9 mouse cellular contexts compared by ENCODE assay signal in the genomic region with DNA sequence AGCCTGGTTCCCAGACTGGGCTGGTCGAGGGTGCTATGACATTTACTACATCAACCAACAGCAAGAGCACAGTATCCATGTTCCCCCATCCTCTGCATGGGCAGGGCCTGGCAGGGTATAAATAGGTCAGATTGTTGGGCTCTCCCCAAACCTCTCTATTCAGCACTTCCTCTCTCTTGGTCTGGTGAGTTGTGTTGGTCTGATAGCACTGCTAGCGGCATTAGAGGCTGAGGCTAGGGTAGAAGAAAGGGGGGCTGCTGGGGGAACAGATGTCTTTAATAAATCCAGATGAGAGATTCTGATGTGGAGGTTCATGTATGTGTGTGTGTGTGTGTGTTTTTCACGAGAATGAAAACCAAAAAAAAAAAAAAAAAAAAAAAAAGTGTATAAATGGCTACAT. TPM values are rescaled to one million over a fixed set of nuclear protein-coding genes. Genes with fewer than 3 reads are reported as not detected.
DNase-seq lines count a peak whose midpoint lies in the region; ATAC-seq lines count a peak whose summit lies in the region.
"Had no signal": no experiment of that assay in that cellular context is flagged by ENCODE, and none has a peak within 500 bp of the region (broad histone marks: within the 10 kb centered on the region; RNA-seq: fewer than 3 reads in every experiment).

A gene (plus strand): TSS at position 149 of the 400 bp plus-strand sequence.

- no peak for DNase-seq in kidney, postnatal 36 days
- DNase-seq in urinary bladder, postnatal 10 days (ENCODE audit: low spot score): no peak
- no peak for DNase-seq in frontal cortex, postnatal 10 days (ENCODE audit: low spot score in 2 of 2)
- no peak for DNase-seq in hindbrain, embryonic 14.5 days (ENCODE audit: low spot score)

- H3K4me1 ChIP-seq in kidney, embryonic 15.5 days: peaks cover 29% of the 10 kb centered on the region
- H3K4me1 ChIP-seq in embryonic facial prominence, embryonic 15.5 days: peaks cover 76% of the 10 kb centered on the region
- peaks cover 18% of the 10 kb centered on the region for H3K4me1 ChIP-seq in intestine, embryonic 15.5 days (replicated peaks)
- 0 out of 2 replicates have a peak, but pooled peaks cover 5% of the 10 kb centered on the region for H3K4me1 ChIP-seq in hindbrain, embryonic 14.5 days (replicated peaks; ENCODE audit: control insufficient read depth, insufficient read depth, low read length)

- 47% methylated on average over 3 of the region's 3 CpGs for WGBS in kidney, embryonic 15.5 days
- WGBS in embryonic facial prominence, embryonic 15.5 days: 29% methylated on average over 3 of the region's 3 CpGs
- WGBS in intestine, embryonic 15.5 days: 47% methylated on average over 3 of the region's 3 CpGs
- WGBS in hindbrain, embryonic 14.5 days: 71% methylated on average over 3 of the region's 3 CpGs

- H3K27me3 ChIP-seq in kidney, embryonic 15.5 days: no peaks in the 10 kb centered on the region
- no peaks in the 10 kb centered on the region for H3K27me3 ChIP-seq in embryonic facial prominence, embryonic 15.5 days
- no peaks in the 10 kb centered on the region for H3K27me3 ChIP-seq in intestine, embryonic 15.5 days (replicated peaks)
- no peaks in the 10 kb centered on the region for H3K27me3 ChIP-seq in hindbrain, embryonic 14.5 days (ENCODE audit: control insufficient read depth, insufficient read depth, low read length)

- H3K4me2 ChIP-seq in kidney, embryonic 15.5 days: no peak within 1 kb of the TSS
- 0 out of 2 replicates have a peak within 1 kb of the TSS, but pooled peaks have one; percentile 6 for H3K4me2 ChIP-seq in embryonic facial prominence, embryonic 15.5 days (replicated peaks)
- no peak within 1 kb of the TSS for H3K4me2 ChIP-seq in intestine, embryonic 15.5 days (replicated peaks)
- no peak within 1 kb of the TSS for H3K4me2 ChIP-seq in hindbrain, embryonic 14.5 days (replicated peaks)

- H3K9ac ChIP-seq in kidney, embryonic 15.5 days: no peak within 1 kb of the TSS
- no peak within 1 kb of the TSS for H3K9ac ChIP-seq in embryonic facial prominence, embryonic 15.5 days
- no peak within 1 kb of the TSS for H3K9ac ChIP-seq in intestine, embryonic 15.5 days
- no peak within 1 kb of the TSS for H3K9ac ChIP-seq in hindbrain, embryonic 14.5 days

- H3K9me3 ChIP-seq in kidney, embryonic 15.5 days (replicated peaks): no peaks in the 10 kb centered on the region
- no peaks in the 10 kb centered on the region for H3K9me3 ChIP-seq in embryonic facial prominence, embryonic 15.5 days (replicated peaks)
- H3K9me3 ChIP-seq in intestine, embryonic 15.5 days: no peaks in the 10 kb centered on the region
- H3K9me3 ChIP-seq in hindbrain, embryonic 14.5 days (ENCODE audit: control insufficient read depth, low read length): no peaks in the 10 kb centered on the region

- H3K4me3 ChIP-seq in kidney, embryonic 15.5 days (replicated peaks): no peak within 1 kb of the TSS
- H3K4me3 ChIP-seq in embryonic facial prominence, embryonic 15.5 days (replicated peaks): no peak within 1 kb of the TSS
- no peak within 1 kb of the TSS for H3K4me3 ChIP-seq in intestine, embryonic 15.5 days (replicated peaks)
- no peak within 1 kb of the TSS for H3K4me3 ChIP-seq in hindbrain, embryonic 14.5 days (replicated peaks; ENCODE audit: low read length)

- ATAC-seq in kidney, embryonic 15.5 days (replicated peaks; ENCODE audit: low FRiP score): no peak
- peak; percentile 69 for ATAC-seq in CD4-positive, CD25-positive, alpha-beta regulatory T cell, adult 4 months
- ATAC-seq in embryonic facial prominence, embryonic 15.5 days (ENCODE audit: insufficient number of reproducible peaks, low FRiP score, low TSS enrichment, low read depth): peak; percentile 17; the same call in 1 of the 2 replicates
- peak; percentile 29 for ATAC-seq in intestine, embryonic 15.5 days
- ATAC-seq in hindbrain, embryonic 14.5 days (ENCODE audit: low FRiP score): no peak

- peak within 1 kb of the TSS; percentile 76 for H3K27ac ChIP-seq in kidney, embryonic 15.5 days
- peak within 1 kb of the TSS; percentile 92 for H3K27ac ChIP-seq in embryonic facial prominence, embryonic 15.5 days (replicated peaks)
- peak within 1 kb of the TSS; percentile 62 for H3K27ac ChIP-seq in intestine, embryonic 15.5 days
- H3K27ac ChIP-seq in hindbrain, embryonic 14.5 days: no peak within 1 kb of the TSS

- H3K36me3 ChIP-seq in kidney, embryonic 15.5 days: no peaks in the 10 kb centered on the region
- H3K36me3 ChIP-seq in embryonic facial prominence, embryonic 15.5 days: no peaks in the 10 kb centered on the region
- H3K36me3 ChIP-seq in intestine, embryonic 15.5 days: no peaks in the 10 kb centered on the region
- no peaks in the 10 kb centered on the region for H3K36me3 ChIP-seq in hindbrain, embryonic 14.5 days (replicated peaks; ENCODE audit: control insufficient read depth, insufficient read depth)

RNA-seq across cellular contexts. Expression of the gene that starts here (rescaled TPM):
- polyA plus RNA-seq in kidney, embryonic 15.5 days (2015; fragmentation: Nextera tagmentation; extraction: Ambion mirVana): 4.2 and 6.4 TPM in 2 replicates
- 100 to 1,000 TPM in 1 of 2 experiments, 10 to 100 TPM in 1; 74.9 to 104 TPM for polyA plus RNA-seq in CD4-positive, CD25-positive, alpha-beta regulatory T cell, adult 4 months (2017; shearing (Covaris generic))
- polyA plus RNA-seq in embryonic facial prominence, embryonic 15.5 days (2015; fragmentation: Nextera tagmentation; extraction: Ambion mirVana): 24.9 and 31.5 TPM in 2 replicates
- 4.4 and 8.2 TPM in 2 replicates for polyA plus RNA-seq in intestine, embryonic 15.5 days (2015; fragmentation: Nextera tagmentation; extraction: Ambion mirVana)
- polyA plus RNA-seq in hindbrain, embryonic 14.5 days (2014; fragmentation: Nextera tagmentation; extraction: Ambion mirVana): 1.2 and 1.6 TPM in 2 replicates
- polyA plus RNA-seq: neural tube, embryonic 14.5 days had no signal

Comparison
In these comparisons a context has a peak if more than half of its experiments do, and no peak if none do; other contexts are left out.
1. ATAC-seq: peak in CD4-positive, CD25-positive, alpha-beta regulatory T cell, adult 4 months (single experiment), embryonic facial prominence, embryonic 15.5 days (single experiment) and intestine, embryonic 15.5 days (single experiment); none in kidney, embryonic 15.5 days (single experiment) and hindbrain, embryonic 14.5 days (single experiment).